Mouse (Mus musculus) layer of hippocampus, adult 8-10 months (tissue): Measurements from ENCODE around the gene Hoxa2. TPM values are rescaled to one million over a fixed set of nuclear protein-coding genes. Genes with fewer than 3 reads are reported as not detected.

Experiments used
- DNase-seq, 2 experiments: peaks; one replicate each; pipeline ENCODE4 v3.0.0; 2022; ENCODE audit warnings: low spot score in 2 of 2
- total RNA-seq, 4 experiments: library from RNA; stranded (reverse); gene quantifications; 2 replicates each; pipeline ENCODE4 v1.2.4; 2022

Hoxa2 gene
- not detected for total RNA-seq

DNA sequence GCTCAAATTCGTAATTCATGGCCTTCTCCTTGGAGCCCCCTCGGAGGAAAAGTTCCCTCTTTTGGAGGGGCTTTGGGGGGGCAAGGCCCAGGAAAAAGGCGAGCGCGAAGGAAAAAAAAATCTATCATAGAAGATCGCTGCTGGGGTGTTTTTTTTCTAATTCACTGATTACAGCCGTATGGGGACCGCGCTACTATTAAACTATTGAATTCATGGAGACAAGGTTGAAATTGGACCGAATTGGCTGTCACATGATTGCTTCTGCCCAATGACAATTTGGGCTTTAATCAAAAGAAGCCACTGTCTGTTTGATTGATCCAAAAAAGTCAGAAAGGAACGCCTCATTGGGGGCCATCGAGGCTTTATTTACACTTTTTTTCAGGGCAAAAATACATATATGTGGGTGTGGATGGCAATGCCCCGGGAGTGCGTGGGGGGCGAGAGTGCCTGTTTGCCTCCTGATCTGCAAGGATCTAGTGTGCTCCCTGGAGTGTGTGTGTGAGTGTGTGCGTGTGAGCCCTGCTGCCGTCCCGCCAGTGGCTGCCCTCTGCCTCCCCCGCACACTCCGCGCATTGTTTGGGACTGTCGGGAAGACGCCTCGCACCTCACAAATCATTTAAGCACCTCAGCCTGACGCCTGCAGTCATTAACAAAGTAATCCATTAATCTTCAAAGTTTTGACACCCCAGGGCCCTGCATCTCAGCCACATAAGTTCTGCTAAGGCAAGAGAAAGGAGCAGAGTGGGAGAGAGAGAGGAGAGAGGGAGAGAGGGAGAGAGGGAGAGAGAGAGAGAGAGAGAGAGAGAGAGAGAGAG, at the start of gene Hoxa2:
Gene Hoxa2, minus strand, starts transcription at position 206 of the 815 bp plus-strand sequence.
- no peak for DNase-seq

GRCm38 (mm10) chr6:52214271-52214670, 49.6 kb upstream of the Hoxa2 start:
- no peak for DNase-seq

DNA sequence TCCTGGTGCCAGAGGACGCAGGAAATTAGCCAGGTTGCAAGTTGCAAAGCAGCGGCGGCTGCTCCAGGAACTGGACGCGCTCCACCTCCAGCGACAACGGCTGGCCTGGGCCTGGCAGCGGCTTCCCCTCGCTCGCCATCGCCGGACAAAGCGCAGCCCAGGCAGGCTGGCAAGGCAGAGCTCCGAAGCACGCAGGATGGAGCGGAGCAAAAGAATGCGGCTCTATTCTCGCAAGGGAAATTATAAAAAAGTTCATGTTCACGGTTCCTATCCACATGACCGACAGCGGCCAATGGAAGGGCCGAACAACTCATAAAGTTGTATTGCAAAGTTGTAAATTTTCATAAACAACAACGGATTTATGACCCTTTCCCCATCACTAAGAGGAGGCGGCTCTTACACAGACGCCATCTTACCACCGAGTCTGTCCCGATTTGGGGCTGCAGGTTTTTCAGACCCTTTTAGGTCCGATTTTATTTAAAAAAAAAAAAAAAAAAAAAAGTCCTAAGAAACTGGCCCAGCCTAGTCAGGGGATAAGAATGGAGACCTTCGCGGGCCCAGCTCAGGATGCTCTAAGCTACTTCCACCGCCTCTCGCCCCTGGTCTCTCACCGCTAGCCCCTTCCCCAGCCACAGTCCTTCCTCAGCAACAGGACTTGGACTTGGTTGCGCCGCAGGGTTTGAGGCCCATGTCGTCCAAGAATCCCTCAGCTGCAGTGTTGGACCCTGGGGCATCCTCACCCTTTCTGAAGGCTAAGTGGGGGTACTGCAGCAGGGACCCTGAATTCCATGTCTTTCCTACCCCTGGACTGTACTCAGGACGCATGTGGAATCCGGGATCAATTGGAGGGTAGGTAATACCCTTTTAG, 48.7 kb upstream of the Hoxa2 start, which contains the start of the genes Hoxa3 and Gm28308:
Gene Hoxa3, minus strand, starts transcription at position 218 of the 868 bp plus-strand sequence.
Gene Gm28308, minus strand, starts transcription at position 221 of the 868 bp plus-strand sequence.
- DNase-seq = no peak

- no peak for DNase-seq
Observed at GRCm38 (mm10) chr6:52212556-52213118, 48.0 kb upstream of the Hoxa2 start.

DNA sequence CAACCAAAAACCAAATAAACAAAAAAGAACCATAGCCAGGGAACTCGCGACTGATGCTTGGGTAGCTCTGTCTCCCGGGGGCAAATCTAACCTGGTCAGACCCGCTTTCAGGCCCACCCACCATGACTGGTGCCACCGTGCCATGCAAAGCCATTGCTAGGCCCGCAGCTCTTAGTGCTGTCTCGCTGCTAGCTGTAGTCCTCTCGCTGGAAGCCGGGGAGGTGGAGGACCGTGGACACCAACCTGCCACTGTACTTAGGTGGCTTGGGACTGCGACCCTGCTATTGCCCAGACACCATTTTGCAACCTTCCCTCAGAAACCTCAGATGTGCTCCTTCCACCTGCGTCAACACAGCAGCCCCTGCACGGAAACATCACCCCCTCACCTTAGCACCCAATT, 47.3 kb upstream of the Hoxa2 start:
- DNase-seq = no peak

DNA sequence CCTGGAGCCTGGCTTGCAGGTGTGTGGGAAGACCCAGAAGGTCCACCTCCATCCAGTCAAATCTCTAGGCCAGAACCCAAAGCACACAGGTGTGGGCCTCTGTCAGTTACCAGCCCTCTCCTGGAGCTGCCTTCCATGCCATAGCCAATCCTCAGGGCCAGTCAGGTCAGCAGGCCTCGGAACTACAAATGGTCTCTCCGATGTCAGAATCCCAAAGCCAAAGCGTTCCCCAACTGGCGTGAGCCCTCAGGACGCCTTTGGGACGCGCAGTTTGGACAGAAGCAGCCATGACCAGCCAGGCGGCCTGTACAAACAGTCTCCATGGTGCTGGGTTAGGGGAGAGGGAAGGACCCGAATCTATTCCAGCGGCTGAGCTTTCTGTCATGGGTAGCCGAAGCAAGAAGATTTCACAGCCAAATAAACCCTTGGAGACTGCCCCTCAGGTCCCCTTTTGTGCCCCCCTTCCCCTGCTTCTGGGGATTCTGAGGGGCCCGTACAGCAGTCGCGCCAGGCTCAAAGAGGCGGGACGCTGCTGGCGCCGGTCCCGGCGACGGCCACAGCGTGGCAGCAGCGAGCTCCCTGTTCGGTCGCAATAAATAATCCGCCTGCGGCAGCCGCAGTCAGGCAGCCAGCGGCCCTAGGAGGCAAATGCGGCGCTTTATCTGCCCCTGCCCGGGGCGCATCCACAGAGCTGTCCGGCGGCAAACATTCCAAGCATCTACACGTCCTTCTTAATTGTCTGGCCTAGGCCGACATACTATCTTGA, 46.7 kb upstream of the Hoxa2 start:
- peak in 1 of 2 experiments; percentile 35 for DNase-seq

GRCm38 (mm10) chr6:52209685-52210046, 45.0 kb upstream of the Hoxa2 start:
- no peak for DNase-seq

GRCm38 (mm10) chr6:52208868-52209684, 44.4 kb upstream of the Hoxa2 start:
- no peak for DNase-seq

- DNase-seq = no peak
Observed at GRCm38 (mm10) chr6:52208072-52208867, 43.6 kb upstream of the Hoxa2 start, which contains the start of gene Hoxa6. Gene Hoxa6, minus strand, starts transcription at chr6:52208722.

DNA sequence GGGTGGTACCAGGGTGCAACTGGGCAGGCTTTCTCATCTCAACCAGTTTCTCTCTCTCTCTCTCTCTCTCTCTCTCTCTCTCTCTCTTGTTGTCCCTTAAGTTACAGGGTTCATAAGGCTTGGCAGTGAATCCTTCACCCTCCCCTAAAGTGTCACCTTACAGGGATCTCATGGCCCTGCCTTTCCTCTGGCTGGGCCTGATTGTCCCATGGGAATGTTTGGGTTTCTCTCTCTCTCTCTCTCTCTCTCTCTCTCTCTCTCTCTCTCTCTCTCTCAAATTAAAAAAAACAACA, 43.0 kb upstream of the Hoxa2 start:
- DNase-seq = no peak

- no peak for DNase-seq
Observed at GRCm38 (mm10) chr6:52206882-52207683, 42.5 kb upstream of the Hoxa2 start.

- no peak for DNase-seq
Observed at GRCm38 (mm10) chr6:52205638-52206621, 41.3 kb upstream of the Hoxa2 start.

GRCm38 (mm10) chr6:52205221-52205620, 40.6 kb upstream of the Hoxa2 start:
- no peak for DNase-seq

GRCm38 (mm10) chr6:52204050-52204752, 39.6 kb upstream of the Hoxa2 start, which contains the start of gene Hoxa5:
Gene Hoxa5, minus strand, starts transcription at chr6:52204587.
- DNase-seq = no peak

DNA sequence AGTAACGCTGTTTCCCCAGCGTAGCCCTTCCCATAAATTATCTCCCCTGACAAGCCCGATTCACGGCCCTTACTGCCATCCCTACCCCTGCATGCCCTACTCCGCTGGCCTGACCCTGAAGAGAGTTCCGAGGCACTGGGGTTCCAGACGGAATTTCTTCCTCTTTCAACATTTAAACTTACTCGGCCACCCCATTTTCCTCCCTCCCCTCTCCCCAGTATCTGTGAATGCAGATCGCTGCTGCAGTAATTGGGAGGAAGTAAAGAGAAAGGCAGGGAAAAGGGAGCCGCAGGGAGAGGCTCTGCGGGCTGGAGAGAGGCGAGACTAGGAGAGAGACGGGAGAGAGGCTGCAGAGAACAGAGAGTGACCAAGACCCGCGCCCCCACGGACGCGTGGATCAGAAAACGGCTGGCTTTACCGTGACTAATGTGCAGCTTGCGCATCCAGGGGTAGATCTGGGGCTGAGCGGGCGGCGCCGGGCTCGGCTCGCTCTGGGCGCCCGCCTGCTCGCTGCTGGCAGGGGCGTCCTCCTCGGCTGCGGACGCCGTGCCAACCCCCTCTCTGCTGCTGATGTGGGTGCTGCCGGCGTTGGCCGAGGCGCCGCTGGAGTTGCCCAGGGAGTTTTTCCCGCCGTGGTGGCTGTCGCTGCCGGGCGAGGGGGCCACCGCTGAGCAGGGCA, 38.9 kb upstream of the Hoxa2 start:
- no peak for DNase-seq

- no peak for DNase-seq
Observed at GRCm38 (mm10) chr6:52203121-52203370, 38.4 kb upstream of the Hoxa2 start.
